Mouse (Mus musculus): ENCODE data around the gene Zfp618. TPM values are rescaled to one million over a fixed set of nuclear protein-coding genes. Genes with fewer than 3 reads are reported as not detected.

Zfp618 gene
- polyA plus RNA-seq, 1 experiment from 2014 or later: 2.6 TPM

DNA sequence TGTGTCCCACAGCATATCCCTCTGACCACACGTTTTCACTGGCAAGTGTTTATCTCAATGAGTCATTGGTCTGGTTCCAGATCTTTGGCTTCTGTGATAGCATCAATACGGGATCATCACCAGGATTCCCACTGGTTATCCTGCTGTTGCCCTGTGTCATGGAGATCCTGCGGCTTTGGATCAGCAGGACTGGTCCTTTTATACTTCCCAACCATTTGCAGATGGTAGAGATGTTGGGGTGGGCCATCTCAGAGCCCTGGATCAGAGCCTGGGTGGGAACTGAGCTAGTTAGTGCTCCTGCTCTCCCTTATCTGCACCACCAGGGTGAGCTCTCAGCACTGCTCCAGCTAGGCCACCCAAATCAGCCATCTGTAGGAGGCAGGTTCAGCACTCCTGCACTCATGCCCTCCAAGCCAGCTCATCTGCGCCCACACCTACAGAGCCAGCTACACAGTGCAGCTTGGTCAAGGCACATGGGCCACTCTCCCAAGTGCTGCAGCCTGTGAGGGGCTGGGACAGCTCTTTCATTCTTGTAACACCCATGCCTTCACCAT lies 21.0 kb upstream of the Zfp618 start:
- H3K27ac ChIP-seq (ENCODE audit: low read depth, low read length): no peak overlapping the region
- H3K4me2 ChIP-seq (replicated peaks; ENCODE audit: low read depth): no peak overlapping the region
- no peak overlapping the region for H3K4me3 ChIP-seq (ENCODE audit: low read depth, low read length)
- no peak for ATAC-seq
- 49% methylated on average over 4 of the region's 4 CpGs for WGBS
- H3K9me3 ChIP-seq (ENCODE audit: control insufficient read depth): no peaks in the 10 kb centered on the region
- H3K9ac ChIP-seq (ENCODE audit: low read depth, low read length): no peak overlapping the region
- no peaks in the 10 kb centered on the region for H3K27me3 ChIP-seq (replicated peaks; ENCODE audit: control insufficient read depth, insufficient read depth, low read length)
- H3K4me1 ChIP-seq (replicated peaks; ENCODE audit: control insufficient read depth, insufficient read depth, low read length): no peaks in the 10 kb centered on the region
- TF ChIP-seq CTCF (IDR thresholded peaks at IDR 0.05; ENCODE audit: low read depth): peak; percentile 79
- H3K36me3 ChIP-seq (ENCODE audit: control insufficient read depth, insufficient read depth): no peaks in the 10 kb centered on the region

DNA sequence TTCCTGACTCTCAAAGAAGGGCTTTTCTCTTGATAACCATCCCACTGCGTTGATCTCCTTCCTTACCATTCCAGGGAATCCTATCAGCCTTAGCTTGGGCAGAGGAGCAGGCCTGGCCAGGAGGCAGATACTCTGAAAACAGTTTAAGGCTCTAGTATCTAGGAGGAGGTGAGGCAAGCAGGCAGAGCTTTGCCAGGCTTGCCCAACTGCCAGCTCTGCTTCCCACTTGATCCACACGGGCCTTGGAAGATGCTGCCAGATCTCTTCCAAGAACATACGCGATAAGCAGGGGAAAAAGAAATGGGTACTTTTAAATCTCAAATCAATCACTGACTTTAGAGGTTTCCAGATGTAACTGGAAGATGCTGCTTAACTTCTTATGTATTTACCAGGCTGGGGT lies 1.6 kb upstream of the Zfp618 start:
- WGBS: 66% methylated on average over 4 of the region's 4 CpGs
- no peak for ATAC-seq

GRCm38 (mm10) chr4:62964844-62965496 lies 403 bp upstream of the Zfp618 start:
- no peaks in the 10 kb centered on the region for H3K27me3 ChIP-seq (replicated peaks; ENCODE audit: control insufficient read depth, insufficient read depth, low read length)
- peak overlapping the region; percentile 84 for H3K4me2 ChIP-seq (replicated peaks; ENCODE audit: low read depth)
- H3K9me3 ChIP-seq (ENCODE audit: control insufficient read depth): no peaks in the 10 kb centered on the region
- H3K27ac ChIP-seq (ENCODE audit: low read depth, low read length): peak overlapping the region; percentile 50; the same call in 1 of the 2 replicates
- peak; percentile 44; the same call in 1 of the 2 replicates for ATAC-seq
- no peak for TF ChIP-seq CTCF (IDR thresholded peaks at IDR 0.05; ENCODE audit: low read depth)
- H3K36me3 ChIP-seq (ENCODE audit: control insufficient read depth, insufficient read depth): no peaks in the 10 kb centered on the region
- 9% methylated on average over 16 of the region's 52 CpGs for WGBS
- H3K4me1 ChIP-seq (replicated peaks; ENCODE audit: control insufficient read depth, insufficient read depth, low read length): 0 out of 2 replicates have a peak, but pooled peaks cover 5% of the 10 kb centered on the region
- H3K4me3 ChIP-seq (ENCODE audit: low read depth, low read length): peak overlapping the region; percentile 88
- H3K9ac ChIP-seq (ENCODE audit: low read depth, low read length): peak overlapping the region; percentile 97

More for the DNA sequence above, 1.6 kb upstream of the Zfp618 start:
- 0 out of 2 replicates have a peak, but pooled peaks cover 2% of the 10 kb centered on the region for H3K4me1 ChIP-seq (replicated peaks; ENCODE audit: control insufficient read depth, insufficient read depth, low read length)
- no peak overlapping the region for H3K4me3 ChIP-seq (ENCODE audit: low read depth, low read length)
- no peak for TF ChIP-seq CTCF (IDR thresholded peaks at IDR 0.05; ENCODE audit: low read depth)
- no peak overlapping the region for H3K27ac ChIP-seq (ENCODE audit: low read depth, low read length)
- no peaks in the 10 kb centered on the region for H3K9me3 ChIP-seq (ENCODE audit: control insufficient read depth)
- no peak overlapping the region for H3K4me2 ChIP-seq (replicated peaks; ENCODE audit: low read depth)
- no peaks in the 10 kb centered on the region for H3K36me3 ChIP-seq (ENCODE audit: control insufficient read depth, insufficient read depth)
- H3K27me3 ChIP-seq (replicated peaks; ENCODE audit: control insufficient read depth, insufficient read depth, low read length): no peaks in the 10 kb centered on the region
- no peak overlapping the region for H3K9ac ChIP-seq (ENCODE audit: low read depth, low read length)

DNA sequence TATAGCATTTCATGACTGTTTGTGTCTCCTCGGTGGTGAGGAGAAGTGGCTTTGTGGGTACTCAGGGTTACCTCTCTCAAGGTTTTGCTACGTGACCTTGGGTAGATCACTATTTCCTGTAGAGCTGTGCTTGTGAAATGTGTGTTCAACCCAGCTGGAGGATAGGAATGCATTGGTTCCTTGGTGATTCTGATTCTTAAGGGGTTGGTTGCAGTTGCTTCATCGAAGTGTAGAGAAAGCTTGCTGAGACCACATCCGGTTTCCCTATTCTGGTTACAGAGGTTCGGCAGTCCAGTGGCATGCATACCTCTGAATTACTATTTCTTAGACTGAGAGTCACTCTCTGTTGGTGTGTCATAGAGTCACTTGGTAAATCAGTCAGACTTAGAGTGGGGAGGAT lies 4.2 kb downstream of the Zfp618 start:
- 80% methylated on average over 5 of the region's 5 CpGs for WGBS

DNA sequence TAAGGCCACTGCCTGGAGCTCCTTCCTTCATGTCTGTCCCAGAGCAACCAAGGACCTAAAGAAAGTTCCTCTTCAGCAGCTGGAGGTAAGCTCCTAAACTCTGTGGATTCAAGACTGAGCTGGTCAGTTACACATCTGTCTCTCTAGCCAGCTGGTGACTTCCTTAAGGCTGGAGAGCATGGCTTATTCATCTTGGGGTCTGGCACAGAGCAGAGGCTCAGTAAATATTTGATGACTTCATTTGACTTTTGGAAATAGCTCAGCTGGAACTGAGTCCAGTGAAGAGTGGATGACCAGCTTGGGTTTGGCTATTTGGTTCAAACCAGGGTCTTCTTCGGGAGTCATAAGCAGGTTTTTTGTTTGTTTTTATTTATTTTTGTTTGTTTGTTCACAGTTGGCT lies 6.6 kb downstream of the Zfp618 start:
- 42% methylated on average over 1 of the region's 1 CpGs for WGBS
- no peak overlapping the region for H3K27ac ChIP-seq (ENCODE audit: low read depth, low read length)

More for the DNA sequence above, 4.2 kb downstream of the Zfp618 start:
- ATAC-seq: no peak
- H3K4me2 ChIP-seq (replicated peaks; ENCODE audit: low read depth): no peak overlapping the region
- H3K36me3 ChIP-seq (ENCODE audit: control insufficient read depth, insufficient read depth): no peaks in the 10 kb centered on the region
- H3K27ac ChIP-seq (ENCODE audit: low read depth, low read length): no peak overlapping the region
- H3K9ac ChIP-seq (ENCODE audit: low read depth, low read length): no peak overlapping the region
- H3K4me3 ChIP-seq (ENCODE audit: low read depth, low read length): no peak overlapping the region
- no peaks in the 10 kb centered on the region for H3K9me3 ChIP-seq (ENCODE audit: control insufficient read depth)
- H3K4me1 ChIP-seq (replicated peaks; ENCODE audit: control insufficient read depth, insufficient read depth, low read length): 0 out of 2 replicates have a peak, but pooled peaks cover 5% of the 10 kb centered on the region
- no peak for TF ChIP-seq CTCF (IDR thresholded peaks at IDR 0.05; ENCODE audit: low read depth)
- no peaks in the 10 kb centered on the region for H3K27me3 ChIP-seq (replicated peaks; ENCODE audit: control insufficient read depth, insufficient read depth, low read length)

GRCm38 (mm10) chr4:62973086-62973485 lies 7.7 kb downstream of the Zfp618 start:
- Histone ChIP-seq H3K4me3 (ENCODE audit: low read depth, low read length) (no peak overlapping the region), H3K4me2 (replicated peaks; ENCODE audit: low read depth) (no peak overlapping the region), H3K27ac (ENCODE audit: low read depth, low read length) (no peak overlapping the region), H3K9ac (ENCODE audit: low read depth, low read length) (no peak overlapping the region), H3K4me1 (replicated peaks; ENCODE audit: control insufficient read depth, insufficient read depth, low read length) (0 out of 2 replicates have a peak, but pooled peaks cover 5% of the 10 kb centered on the region), H3K27me3 (replicated peaks; ENCODE audit: control insufficient read depth, insufficient read depth, low read length) (no peaks in the 10 kb centered on the region), H3K9me3 (ENCODE audit: control insufficient read depth) (no peaks in the 10 kb centered on the region), H3K36me3 (ENCODE audit: control insufficient read depth, insufficient read depth) (no peaks in the 10 kb centered on the region)
- no peak for TF ChIP-seq CTCF (IDR thresholded peaks at IDR 0.05; ENCODE audit: low read depth)
- WGBS: 75% methylated on average over 3 of the region's 3 CpGs
- no peak for ATAC-seq

More for the DNA sequence above, 6.6 kb downstream of the Zfp618 start:
- no peak overlapping the region for H3K4me3 ChIP-seq (ENCODE audit: low read depth, low read length)
- 0 out of 2 replicates have a peak, but pooled peaks cover 5% of the 10 kb centered on the region for H3K4me1 ChIP-seq (replicated peaks; ENCODE audit: control insufficient read depth, insufficient read depth, low read length)
- H3K36me3 ChIP-seq (ENCODE audit: control insufficient read depth, insufficient read depth): no peaks in the 10 kb centered on the region
- no peaks in the 10 kb centered on the region for H3K27me3 ChIP-seq (replicated peaks; ENCODE audit: control insufficient read depth, insufficient read depth, low read length)
- no peaks in the 10 kb centered on the region for H3K9me3 ChIP-seq (ENCODE audit: control insufficient read depth)
- ATAC-seq: no peak
- no peak for TF ChIP-seq CTCF (IDR thresholded peaks at IDR 0.05; ENCODE audit: low read depth)
- H3K4me2 ChIP-seq (replicated peaks; ENCODE audit: low read depth): no peak overlapping the region
- H3K9ac ChIP-seq (ENCODE audit: low read depth, low read length): no peak overlapping the region

Data from intestine, postnatal 0 days (tissue).